Mouse (Mus musculus) brain, embryonic 14.5 days (tissue): ENCODE data around the gene Ptprj.

Source experiments
- CTCF ChIP-seq: fragments of 200-500 bp; IDR thresholded peaks from 2 replicates; pipeline ENCODE4 v1.5.1; 2012; ENCODE audit warnings: inconsistent platforms, mild to moderate bottlenecking, moderate library complexity, borderline replicate concordance; ENCODE audit not compliant: insufficient read depth, insufficient read length; ENCODE audit errors: extremely low read depth
- POLR2A ChIP-seq: fragments of 200-500 bp; IDR thresholded peaks from 2 replicates; pipeline ENCODE4 v1.6.1; 2012; ENCODE audit warnings: mild to moderate bottlenecking, inconsistent platforms, borderline replicate concordance; ENCODE audit not compliant: poor library complexity, insufficient read depth, insufficient read length, severe bottlenecking; ENCODE audit errors: extremely low read depth

GRCm38 (mm10) chr2:90619648-90620047, 39.2 kb upstream of the Ptprj start:
- TF ChIP-seq CTCF (no peak), POLR2A (no peak)
